Mouse (Mus musculus): ENCODE measurements around the gene Zfp14. TPM values are rescaled to one million over a fixed set of nuclear protein-coding genes. Genes with fewer than 3 reads are reported as not detected.

Gene Zfp14
- total and polyA plus RNA-seq, 3 experiments: 0.34 to 0.54 (median 0.34) TPM

- Histone ChIP-seq H3K9ac (ENCODE audit: insufficient read depth, low read depth) (no peak overlapping the region), H3K4me1 (ENCODE audit: control insufficient read depth in 1 of 2, insufficient read depth in 2 of 2) (no peaks in the 10 kb centered on the region), H3K4me3 (replicated peaks in 1 of 3; ENCODE audit: low read depth in 2 of 3, low read length in 2 of 3, poor library complexity in 1 of 3) (no peak overlapping the region), H3K79me2 (replicated peaks; ENCODE audit: control insufficient read depth, extremely low read depth, insufficient read depth, poor library complexity, severe bottlenecking) (no peaks in the 10 kb centered on the region), H3K9me3 (replicated peaks; ENCODE audit: low read length) (no peaks in the 10 kb centered on the region), H3K36me3 (replicated peaks in 1 of 2; ENCODE audit: control insufficient read depth in 1 of 2, insufficient read depth in 1 of 2, low read length in 1 of 2) (peaks cover 5 to 18% of the 10 kb centered on the region in 2 experiments), H3K4me2 (ENCODE audit: insufficient read depth, low read depth, poor library complexity, severe bottlenecking) (no peak overlapping the region), H3K27me3 (replicated peaks) (no peaks in the 10 kb centered on the region), H3K27ac (ENCODE audit: insufficient read depth, low read depth) (no peak overlapping the region)
- in situ Hi-C loops (cut with MboI; ENCODE audit: low pct_ligation_motif_present, low pct_unique_long_range_greater_than_20kb, low sequenced_read_pairs) (no loop called here), dilution Hi-C loops (cut with MboI; ENCODE audit: extremely low pct_ligation_motif_present, extremely low pct_unique_long_range_greater_than_20kb, low sequenced_read_pairs) (no loop called here)
- TF ChIP-seq MAZ (IDR thresholded peaks at IDR 0.05; ENCODE audit: low read depth, low read length) (no peak), ZC3H11A (IDR thresholded peaks at IDR 0.05; ENCODE audit: low read depth, low read length) (no peak), CHD2 (IDR thresholded peaks at IDR 0.05; ENCODE audit: low read length) (no peak), JUN (IDR thresholded peaks at IDR 0.05; ENCODE audit: insufficient read depth, low read depth, low read length) (no peak), NELFE (IDR thresholded peaks at IDR 0.05; ENCODE audit: low read depth, low read length) (no peak), NRF1 (IDR thresholded peaks at IDR 0.05; ENCODE audit: low read depth, low read length) (no peak), USF2 (conservative IDR thresholded peaks at IDR 0.05; ENCODE audit: low read depth, low read length) (no peak), MAFK (IDR thresholded peaks at IDR 0.05; ENCODE audit: insufficient replicate concordance, low read length) (no peak), CHD1 (IDR thresholded peaks at IDR 0.05; ENCODE audit: low read depth, low read length) (no peak)
- DNase-seq (ENCODE audit: extremely low read depth): no peak
These were observed 19.8 kb downstream of the Zfp14 start for GRCm38 (mm10) chr7:30031379-30031778.

DNA sequence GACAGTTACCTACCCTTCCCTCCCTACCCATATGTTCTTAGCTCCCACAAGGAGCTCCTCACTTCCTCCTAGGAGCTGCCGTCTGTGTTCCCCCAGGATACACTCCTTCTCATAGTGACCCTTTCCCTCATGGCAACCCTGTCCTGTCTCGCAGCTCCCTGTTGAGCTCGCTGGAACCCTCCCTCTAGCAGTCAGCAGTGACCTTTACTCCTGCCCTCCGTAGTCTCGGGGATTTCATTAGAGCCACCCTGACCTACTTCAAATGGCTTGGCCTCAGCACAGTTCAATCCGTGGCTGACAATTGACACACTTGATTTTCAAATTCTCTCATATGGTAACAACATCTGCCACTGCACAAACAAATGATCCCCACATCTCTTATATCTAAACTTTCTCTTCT is 20.5 kb downstream of the Zfp14 start:
- no peak for TF ChIP-seq USF2 (conservative IDR thresholded peaks at IDR 0.05; ENCODE audit: low read depth, low read length)
- no peak for TF ChIP-seq MYC (IDR thresholded peaks at IDR 0.05; ENCODE audit: low read depth, low read length)
- TF ChIP-seq CHD1 (IDR thresholded peaks at IDR 0.05; ENCODE audit: low read depth, low read length): no peak
- TF ChIP-seq E2F4 (IDR thresholded peaks at IDR 0.05; ENCODE audit: insufficient replicate concordance, low read depth, low read length): no peak
- no peak for TF ChIP-seq ZNF384 (IDR thresholded peaks at IDR 0.05; ENCODE audit: low read depth, low read length)
- no peak for TF ChIP-seq CHD2 (IDR thresholded peaks at IDR 0.05; ENCODE audit: low read length)
- no peak for TF ChIP-seq POLR2A (IDR thresholded peaks at IDR 0.05; ENCODE audit: low read depth, low read length)
- no peaks in the 10 kb centered on the region for H3K79me2 ChIP-seq (replicated peaks; ENCODE audit: control insufficient read depth, extremely low read depth, insufficient read depth, poor library complexity, severe bottlenecking)
- no peak overlapping the region for H3K27ac ChIP-seq (ENCODE audit: insufficient read depth, low read depth)
- dilution Hi-C loops (cut with MboI; ENCODE audit: extremely low pct_ligation_motif_present, extremely low pct_unique_long_range_greater_than_20kb, low sequenced_read_pairs) (no loop called here), in situ Hi-C loops (cut with MboI; ENCODE audit: low pct_ligation_motif_present, low pct_unique_long_range_greater_than_20kb, low sequenced_read_pairs) (no loop called here)
- H3K9ac ChIP-seq (ENCODE audit: insufficient read depth, low read depth): no peak overlapping the region
- no peak overlapping the region for H3K4me2 ChIP-seq (ENCODE audit: insufficient read depth, low read depth, poor library complexity, severe bottlenecking)
- no peaks in the 10 kb centered on the region for H3K4me1 ChIP-seq (ENCODE audit: control insufficient read depth in 1 of 2, insufficient read depth in 2 of 2)
- H3K9me3 ChIP-seq (replicated peaks; ENCODE audit: low read length): no peaks in the 10 kb centered on the region
- DNase-seq (ENCODE audit: extremely low read depth): no peak
- no peaks in the 10 kb centered on the region for H3K27me3 ChIP-seq (replicated peaks)
- peaks cover 11 to 24% of the 10 kb centered on the region in 2 experiments for H3K36me3 ChIP-seq (replicated peaks in 1 of 2; ENCODE audit: control insufficient read depth in 1 of 2, insufficient read depth in 1 of 2, low read length in 1 of 2)
- no peak overlapping the region for H3K4me3 ChIP-seq (replicated peaks in 1 of 3; ENCODE audit: low read depth in 2 of 3, low read length in 2 of 3, poor library complexity in 1 of 3)

GRCm38 (mm10) chr7:30028572-30028971 is 22.6 kb downstream of the Zfp14 start:
- in situ Hi-C loops (cut with MboI; ENCODE audit: low pct_ligation_motif_present, low pct_unique_long_range_greater_than_20kb, low sequenced_read_pairs) (no loop called here), dilution Hi-C loops (cut with MboI; ENCODE audit: extremely low pct_ligation_motif_present, extremely low pct_unique_long_range_greater_than_20kb, low sequenced_read_pairs) (no loop called here)
- Histone ChIP-seq H3K9me3 (replicated peaks; ENCODE audit: low read length) (no peaks in the 10 kb centered on the region), H3K4me3 (replicated peaks in 1 of 3; ENCODE audit: low read depth in 2 of 3, low read length in 2 of 3, poor library complexity in 1 of 3) (no peak overlapping the region), H3K27me3 (replicated peaks) (no peaks in the 10 kb centered on the region), H3K4me2 (ENCODE audit: insufficient read depth, low read depth, poor library complexity, severe bottlenecking) (no peak overlapping the region), H3K79me2 (replicated peaks; ENCODE audit: control insufficient read depth, extremely low read depth, insufficient read depth, poor library complexity, severe bottlenecking) (no peaks in the 10 kb centered on the region), H3K36me3 (replicated peaks in 1 of 2; ENCODE audit: control insufficient read depth in 1 of 2, insufficient read depth in 1 of 2, low read length in 1 of 2) (peaks cover 23 to 43% of the 10 kb centered on the region in 2 experiments), H3K9ac (ENCODE audit: insufficient read depth, low read depth) (no peak overlapping the region), H3K27ac (ENCODE audit: insufficient read depth, low read depth) (no peak overlapping the region), H3K4me1 (ENCODE audit: control insufficient read depth in 1 of 2, insufficient read depth in 2 of 2) (no peaks in the 10 kb centered on the region)
- TF ChIP-seq NELFE (IDR thresholded peaks at IDR 0.05; ENCODE audit: low read depth, low read length) (no peak), MAZ (IDR thresholded peaks at IDR 0.05; ENCODE audit: low read depth, low read length) (no peak), SMC3 (IDR thresholded peaks at IDR 0.05; ENCODE audit: low read depth, low read length) (no peak), NRF1 (IDR thresholded peaks at IDR 0.05; ENCODE audit: low read depth, low read length) (no peak), UBTF (IDR thresholded peaks at IDR 0.05; ENCODE audit: low read depth, low read length) (no peak), RCOR1 (conservative IDR thresholded peaks at IDR 0.05; ENCODE audit: low read depth, low read length) (no peak), ELF1 (IDR thresholded peaks at IDR 0.05; ENCODE audit: low read depth, low read length) (no peak)
- DNase-seq (ENCODE audit: extremely low read depth): no peak

All from CH12.LX (cell line).